Mouse (Mus musculus): ENCODE results near the gene Zfp747. TPM values are rescaled to one million over a fixed set of nuclear protein-coding genes. Genes with fewer than 3 reads are reported as not detected.
A peak's percentile ranks its signal among the peaks of the same experiment; 100 is the strongest.

The Zfp747 gene
- total RNA-seq, 2 experiments from 2014 or later: 4.6 to 6.9 TPM

DNA sequence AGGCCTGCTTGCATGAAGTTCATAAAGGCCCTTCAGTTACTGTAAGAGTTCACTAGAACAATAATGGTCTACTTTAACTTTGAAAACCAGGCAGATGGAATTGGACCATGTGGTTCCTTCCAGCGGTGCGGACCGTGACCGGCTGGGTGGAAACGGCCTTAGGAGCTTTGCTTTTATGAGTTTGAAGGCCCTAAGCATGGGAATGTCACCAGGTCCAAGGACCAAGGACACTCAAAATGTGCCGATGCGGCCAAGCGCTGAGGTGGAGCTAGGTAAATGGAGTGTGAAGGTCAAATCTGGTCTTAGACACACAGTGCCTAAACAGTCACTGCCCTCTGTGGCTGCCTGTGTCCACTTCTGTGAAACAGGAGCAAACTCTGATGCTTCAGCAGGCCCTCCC lies 34.5 kb downstream of the Zfp747 start:
- DNase-seq (ENCODE audit: low spot score in 2 of 2): no peak

DNA sequence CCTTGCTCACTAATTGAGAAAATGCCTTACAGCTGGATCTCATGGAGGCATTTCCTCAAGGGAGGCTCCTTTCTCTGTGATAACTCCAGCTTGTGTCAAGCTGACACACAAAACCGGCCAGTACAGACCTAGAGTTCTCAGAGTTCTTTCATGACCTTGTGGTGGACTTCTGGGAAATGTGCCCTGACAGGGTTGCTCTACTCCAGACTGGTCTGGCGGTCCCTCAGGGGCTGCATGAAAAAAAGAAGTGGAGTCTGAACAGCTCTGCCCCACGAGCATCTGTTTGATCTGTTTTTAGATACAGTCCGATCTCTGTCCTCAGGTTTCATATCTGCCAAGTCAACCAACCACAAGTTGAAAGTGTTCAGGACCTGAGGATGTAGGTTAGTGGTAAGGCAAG lies 38.2 kb downstream of the Zfp747 start:
- no peak for DNase-seq (ENCODE audit: low spot score in 2 of 2)

DNA sequence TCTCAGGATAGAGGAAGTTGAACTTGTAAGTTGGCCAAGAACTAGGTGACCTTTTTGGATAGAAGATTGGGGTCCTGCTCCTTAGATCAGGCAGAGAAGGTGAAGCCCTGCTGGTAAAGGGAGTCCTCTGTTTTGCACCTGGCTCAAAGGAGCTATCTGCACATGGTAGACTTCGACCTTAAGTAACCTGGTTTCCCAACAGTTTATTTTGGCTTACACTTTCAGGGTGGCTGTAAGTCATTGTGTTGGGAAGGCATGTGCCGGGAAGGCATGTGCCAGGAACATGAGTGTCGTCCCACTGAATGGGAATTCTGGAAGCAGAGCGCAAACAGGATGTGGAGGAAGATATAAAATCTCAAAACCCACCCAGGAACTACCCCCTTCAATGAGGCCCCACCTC lies 40.2 kb downstream of the Zfp747 start:
- DNase-seq (ENCODE audit: low spot score in 2 of 2): no peak

DNA sequence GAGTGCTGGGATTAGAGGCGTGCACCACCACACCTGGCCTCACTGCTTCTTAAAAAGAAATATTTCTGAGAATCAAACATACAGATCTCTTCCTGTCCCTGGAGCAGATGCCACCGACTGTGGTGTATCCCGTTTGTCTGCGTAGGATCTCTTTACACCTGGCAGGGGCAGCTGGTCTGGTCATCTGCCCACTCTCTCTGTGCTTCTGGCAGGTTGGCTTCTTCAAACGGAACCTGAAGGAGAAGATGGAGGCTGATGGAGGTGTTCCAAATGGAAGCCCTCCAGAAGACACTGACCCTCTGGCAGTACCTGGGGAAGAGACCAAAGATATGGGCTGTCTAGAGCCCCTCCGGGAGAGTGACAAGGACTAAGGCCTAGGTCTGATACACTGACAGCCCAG lies 42.6 kb downstream of the Zfp747 start:
- no peak for DNase-seq (ENCODE audit: low spot score in 2 of 2)

DNA sequence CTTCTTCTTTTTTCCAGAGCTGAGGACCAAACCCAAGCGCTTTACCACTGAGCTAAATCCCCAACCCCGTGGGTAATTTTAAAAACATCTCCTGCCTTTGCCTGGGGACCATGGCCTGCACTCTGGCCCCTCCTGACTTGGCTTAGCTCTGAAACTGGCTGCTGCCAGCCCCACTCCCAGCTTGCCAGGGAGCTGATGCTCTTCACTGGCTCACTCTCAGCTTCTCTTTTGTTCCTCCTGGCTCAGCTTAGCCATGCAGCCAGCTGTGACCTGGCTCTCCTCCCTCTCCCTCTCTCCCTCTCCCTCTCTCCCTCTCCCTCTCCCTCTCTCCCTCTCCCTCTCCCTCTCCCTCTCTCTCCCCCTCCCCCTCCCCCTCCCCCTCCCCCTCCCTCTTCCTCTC lies 49.2 kb downstream of the Zfp747 start:
- DNase-seq (ENCODE audit: low spot score in 2 of 2): peak; percentile 49 to 78

DNA sequence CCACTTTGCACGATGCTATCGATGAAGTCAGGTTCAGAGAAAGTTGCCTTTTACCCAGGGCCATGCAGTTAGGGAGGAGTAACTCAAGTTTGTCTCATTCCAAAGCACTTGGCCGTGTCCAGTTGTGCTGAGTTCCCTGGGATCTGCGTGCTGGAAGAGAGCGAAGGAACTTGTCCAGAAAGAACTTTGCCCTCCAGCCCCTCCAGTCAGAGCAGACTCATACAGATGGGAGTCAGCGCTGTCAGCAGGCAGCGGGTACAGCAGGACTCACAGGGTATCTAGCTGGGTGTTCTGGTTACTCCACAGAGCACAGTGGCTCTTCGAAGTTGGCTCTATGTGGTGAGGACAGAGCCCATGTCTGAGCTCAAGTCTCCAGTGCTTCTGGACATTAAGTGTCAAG lies 50.3 kb downstream of the Zfp747 start:
- DNase-seq (ENCODE audit: low spot score in 2 of 2): no peak

DNA sequence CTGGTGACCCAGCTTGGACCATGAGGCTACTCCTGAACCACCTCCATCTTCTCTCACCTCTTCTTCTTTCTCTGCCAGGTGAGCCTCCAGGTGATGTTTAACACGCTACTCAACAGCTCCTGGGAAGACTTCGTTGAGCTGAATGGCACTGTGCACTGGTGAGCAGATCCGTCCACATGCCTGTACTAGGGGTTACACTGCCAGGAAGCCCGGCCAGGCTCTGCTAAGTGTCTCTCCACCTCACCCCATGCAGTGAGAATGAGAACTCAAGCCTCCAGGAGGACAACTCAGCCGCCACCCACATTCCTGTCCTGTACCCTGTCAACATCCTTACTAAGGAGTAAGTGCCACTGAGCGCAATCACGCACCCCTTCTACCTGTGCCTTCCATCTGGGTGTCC lies 50.9 kb downstream of the Zfp747 start:
- DNase-seq (ENCODE audit: low spot score in 2 of 2): no peak

Other genes starting within 250 kb of the Zfp747 start
- under 1 TPM; 0.54 to 0.91 TPM for gene Spn, start 238.2 kb downstream of the Zfp747 start, total RNA-seq (2021)
- gene Cd2bp2, start 180.0 kb downstream of the Zfp747 start, total RNA-seq (2021): 10 to 100 TPM; 47.4 to 55.9 TPM
- gene Tbc1d10b, start 167.6 kb downstream of the Zfp747 start, total RNA-seq (2021): 10 to 100 TPM; 48.0 to 51.7 TPM
- over 10,000 TPM; 28,893 to 32,257 TPM for gene Mylpf, start 167.2 kb downstream of the Zfp747 start, total RNA-seq (2021)
- 1 to 10 TPM; 9.0 to 9.8 TPM for gene Zfp553, start 143.0 kb downstream of the Zfp747 start, total RNA-seq (2021)
- 1 to 10 TPM; 7.4 to 7.6 TPM for gene Sept1, start 142.9 kb downstream of the Zfp747 start, total RNA-seq (2021)
- 10 to 100 TPM; 23.7 to 29.6 TPM for gene Zfp771, start 131.8 kb downstream of the Zfp747 start, total RNA-seq (2021)
- gene Dctpp1, start 115.3 kb downstream of the Zfp747 start, total RNA-seq (2021): 10 to 100 TPM; 35.6 to 48.5 TPM
- 10 to 100 TPM; 22.1 to 23.7 TPM for gene Sephs2, start 102.0 kb downstream of the Zfp747 start, total RNA-seq (2021)
- 1 to 10 TPM; 1.8 to 2.8 TPM for gene Itgal, start 79.8 kb downstream of the Zfp747 start, total RNA-seq (2021)
- 10 to 100 TPM; 32.3 to 36.0 TPM for gene Zfp768, start 30.5 kb downstream of the Zfp747 start, total RNA-seq (2021)
- 1 to 10 TPM; 2.8 to 3.3 TPM for gene 9130019O22Rik, start 11.1 kb upstream of the Zfp747 start, total RNA-seq (2021)
- 1 to 10 TPM; 4.7 to 5.5 TPM for gene E430018J23Rik, start 17.6 kb upstream of the Zfp747 start, total RNA-seq (2021)
- 1 to 10 TPM; 4.6 to 5.0 TPM for gene Zfp764, start 30.8 kb upstream of the Zfp747 start, total RNA-seq (2021)
- gene Zfp688, start 46.0 kb upstream of the Zfp747 start, total RNA-seq (2021): 1 to 10 TPM; 6.6 to 9.1 TPM
- gene Zfp689, start 73.1 kb upstream of the Zfp747 start, total RNA-seq (2021): 1 to 10 TPM; 3.3 to 3.4 TPM
- 10 to 100 TPM; 26.1 to 32.5 TPM for gene Prr14, start 83.6 kb upstream of the Zfp747 start, total RNA-seq (2021)
- 10 to 100 TPM; 39.7 to 51.3 TPM for gene Fbrs, start 103.1 kb upstream of the Zfp747 start, total RNA-seq (2021)
- 10 to 100 TPM; 70.3 to 78.6 TPM for gene Srcap, start 135.9 kb upstream of the Zfp747 start, total RNA-seq (2021)
- gene Gm42715, start 143.5 kb upstream of the Zfp747 start, total RNA-seq (2021): 10 to 100 TPM; 15.0 to 19.1 TPM
- 1 to 10 TPM in 1 of 2 experiments, not detected in 1; 3.1 TPM for gene Tmem265, start 185.3 kb upstream of the Zfp747 start, total RNA-seq (2021)
- gene Phkg2, start 197.3 kb upstream of the Zfp747 start, total RNA-seq (2021): 10 to 100 TPM; 21.6 to 25.5 TPM
- gene Ccdc189, start 212.5 kb upstream of the Zfp747 start, total RNA-seq (2021): 1 to 10 TPM; 5.0 to 5.1 TPM
- gene Rnf40, start 212.7 kb upstream of the Zfp747 start, total RNA-seq (2021): 10 to 100 TPM; 48.4 to 50.5 TPM
- 10 to 100 TPM; 13.1 to 13.5 TPM for gene Zfp629, start 239.7 kb upstream of the Zfp747 start, total RNA-seq (2021)

Data from gastrocnemius, postnatal 4 days (tissue).